Mouse (Mus musculus): Measurements from ENCODE around the gene Chchd6. TPM values are rescaled to one million over a fixed set of nuclear protein-coding genes. Genes with fewer than 3 reads are reported as not detected.

The Chchd6 gene
- polyA plus RNA-seq, 1 experiment = 167 TPM

DNA sequence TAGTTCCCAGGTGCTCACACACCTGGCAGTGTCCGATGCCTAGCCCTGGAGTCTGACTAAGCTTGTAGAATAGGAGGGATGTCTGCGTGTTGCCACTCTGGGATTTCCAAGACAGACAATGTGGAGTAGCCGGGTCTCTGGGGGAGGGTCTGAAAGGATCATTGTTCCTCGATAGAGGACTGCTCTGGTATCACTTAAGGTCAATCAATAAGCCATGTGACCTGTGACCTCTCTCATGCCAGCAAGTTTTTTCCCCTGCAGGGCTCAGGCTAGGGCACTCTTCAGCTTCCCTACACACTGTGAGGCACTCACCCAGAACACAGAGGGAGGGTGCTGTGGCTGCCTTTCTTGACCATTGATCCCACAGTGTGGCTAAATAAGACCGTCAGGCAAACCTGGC lies 213.6 kb downstream of the Chchd6 start:
- Histone ChIP-seq H3K4me3 (ENCODE audit: insufficient read depth, low read length) (no peak overlapping the region), H3K27ac (ENCODE audit: insufficient read depth, low read length) (no peak overlapping the region), H3K4me1 (ENCODE audit: control insufficient read depth, insufficient read depth, low read length) (no peaks in the 10 kb centered on the region)
- no peak for TF ChIP-seq POLR2A (IDR thresholded peaks at IDR 0.05; ENCODE audit: extremely low read depth, insufficient read depth, low read length)
- TF ChIP-seq CTCF (IDR thresholded peaks at IDR 0.05; ENCODE audit: extremely low read depth, insufficient read depth, low read length) = no peak

DNA sequence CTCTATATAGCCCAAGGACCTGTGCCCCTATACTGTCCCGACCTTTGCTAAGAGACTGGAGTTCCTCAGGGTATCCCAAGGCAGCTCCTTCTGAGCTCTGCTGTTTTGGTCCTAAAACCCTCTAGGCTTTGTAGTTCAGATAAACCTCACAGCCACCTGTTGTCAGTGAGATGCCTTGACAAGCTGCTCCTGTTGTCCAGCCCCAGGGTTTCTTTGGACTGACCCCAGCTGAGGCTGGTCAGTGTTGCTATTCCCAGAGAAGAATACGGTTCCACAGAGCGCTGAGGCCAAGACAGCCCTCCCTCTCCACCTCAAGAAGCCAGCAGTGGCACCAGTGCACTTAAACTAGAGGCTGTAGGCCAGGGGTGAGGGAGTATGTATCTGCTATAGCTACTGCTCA lies 214.3 kb downstream of the Chchd6 start:
- TF ChIP-seq CTCF (IDR thresholded peaks at IDR 0.05; ENCODE audit: extremely low read depth, insufficient read depth, low read length) = no peak
- H3K4me3 ChIP-seq (ENCODE audit: insufficient read depth, low read length) = no peak overlapping the region
- no peaks in the 10 kb centered on the region for H3K4me1 ChIP-seq (ENCODE audit: control insufficient read depth, insufficient read depth, low read length)

GRCm38 (mm10) chr6:89380751-89381150 lies 214.7 kb downstream of the Chchd6 start:
- Histone ChIP-seq H3K4me3 (ENCODE audit: insufficient read depth, low read length) (no peak overlapping the region), H3K4me1 (ENCODE audit: control insufficient read depth, insufficient read depth, low read length) (no peaks in the 10 kb centered on the region), H3K27ac (ENCODE audit: insufficient read depth, low read length) (no peak overlapping the region)
- TF ChIP-seq CTCF (IDR thresholded peaks at IDR 0.05; ENCODE audit: extremely low read depth, insufficient read depth, low read length) (no peak), POLR2A (IDR thresholded peaks at IDR 0.05; ENCODE audit: extremely low read depth, insufficient read depth, low read length) (no peak)

More for the DNA sequence above, 214.3 kb downstream of the Chchd6 start:
- no peak overlapping the region for H3K27ac ChIP-seq (ENCODE audit: insufficient read depth, low read length)

- no peak for TF ChIP-seq CTCF (IDR thresholded peaks at IDR 0.05; ENCODE audit: extremely low read depth, insufficient read depth, low read length)
- no peak overlapping the region for H3K27ac ChIP-seq (ENCODE audit: insufficient read depth, low read length)
- H3K4me1 ChIP-seq (ENCODE audit: control insufficient read depth, insufficient read depth, low read length) = no peaks in the 10 kb centered on the region
- no peak overlapping the region for H3K4me3 ChIP-seq (ENCODE audit: insufficient read depth, low read length)
These were observed 217.2 kb downstream of the Chchd6 start for GRCm38 (mm10) chr6:89378264-89378663.

DNA sequence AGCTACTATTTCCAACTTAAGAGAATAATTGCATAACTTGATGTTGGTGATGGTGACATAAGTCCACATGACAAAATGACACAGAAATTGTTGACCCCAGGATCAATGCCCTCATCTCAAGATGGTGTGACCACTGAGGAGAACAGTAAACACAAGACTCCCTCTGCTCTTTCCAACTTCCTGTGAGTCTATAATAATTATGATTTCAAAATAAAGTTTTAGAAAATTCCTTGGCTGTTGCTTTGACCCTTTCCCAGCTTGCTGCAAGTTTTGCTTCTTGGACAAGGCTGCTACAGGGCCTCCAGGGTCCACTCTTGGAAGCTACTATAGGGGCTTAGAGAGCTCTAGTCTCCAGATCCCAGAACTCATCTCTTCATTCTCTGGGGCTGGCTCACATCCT lies 226.6 kb downstream of the Chchd6 start:
- TF ChIP-seq CTCF (IDR thresholded peaks at IDR 0.05; ENCODE audit: extremely low read depth, insufficient read depth, low read length) (no peak), POLR2A (IDR thresholded peaks at IDR 0.05; ENCODE audit: extremely low read depth, insufficient read depth, low read length) (no peak)
- Histone ChIP-seq H3K4me1 (ENCODE audit: control insufficient read depth, insufficient read depth, low read length) (no peaks in the 10 kb centered on the region), H3K4me3 (ENCODE audit: insufficient read depth, low read length) (no peak overlapping the region), H3K27ac (ENCODE audit: insufficient read depth, low read length) (no peak overlapping the region)

DNA sequence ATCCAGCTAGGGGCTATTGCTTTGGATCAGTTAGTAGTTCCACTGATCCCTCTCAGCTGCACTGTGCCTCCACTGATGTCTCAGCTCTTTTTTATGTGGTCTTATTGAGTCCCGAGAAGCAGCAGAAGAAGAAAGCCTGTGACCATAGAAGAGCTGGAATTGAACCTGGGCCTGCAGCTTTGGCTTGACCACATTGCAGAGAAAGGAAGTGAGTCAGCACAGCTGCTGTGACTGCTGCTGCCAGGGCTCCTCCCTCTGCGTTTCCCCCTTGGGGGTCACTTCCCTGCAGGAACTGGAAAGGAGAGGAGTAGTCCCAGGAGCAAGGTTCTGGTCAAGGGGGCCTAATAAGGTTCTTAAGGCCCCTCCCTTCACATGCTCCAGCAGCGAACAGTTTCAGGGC lies 231.1 kb downstream of the Chchd6 start:
- TF ChIP-seq CTCF (IDR thresholded peaks at IDR 0.05; ENCODE audit: extremely low read depth, insufficient read depth, low read length) (no peak), POLR2A (IDR thresholded peaks at IDR 0.05; ENCODE audit: extremely low read depth, insufficient read depth, low read length) (no peak)
- Histone ChIP-seq H3K4me3 (ENCODE audit: insufficient read depth, low read length) (no peak overlapping the region), H3K27ac (ENCODE audit: insufficient read depth, low read length) (no peak overlapping the region), H3K4me1 (ENCODE audit: control insufficient read depth, insufficient read depth, low read length) (peaks cover 9% of the 10 kb centered on the region)

DNA sequence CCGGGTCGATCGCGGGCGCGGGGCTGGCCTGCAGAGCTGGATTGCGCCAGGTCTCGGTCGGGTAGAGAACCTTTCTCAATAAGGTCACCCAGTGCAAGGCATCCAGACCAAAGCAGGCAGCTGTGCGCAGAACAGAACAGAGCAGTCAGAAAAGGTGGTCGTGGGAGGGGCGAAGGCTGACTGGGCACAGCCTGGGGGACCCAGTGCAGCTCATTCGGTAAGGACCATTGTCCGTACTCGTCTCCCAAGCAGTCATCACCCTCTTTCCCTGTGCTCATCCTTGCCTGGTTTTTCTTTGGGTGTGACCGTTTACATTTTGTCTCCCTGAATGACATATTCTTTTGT lies 232.4 kb downstream of the Chchd6 start:
- no peak for TF ChIP-seq CTCF (IDR thresholded peaks at IDR 0.05; ENCODE audit: extremely low read depth, insufficient read depth, low read length)
- no peak for TF ChIP-seq POLR2A (IDR thresholded peaks at IDR 0.05; ENCODE audit: extremely low read depth, insufficient read depth, low read length)
- no peak overlapping the region for H3K27ac ChIP-seq (ENCODE audit: insufficient read depth, low read length)
- H3K4me1 ChIP-seq (ENCODE audit: control insufficient read depth, insufficient read depth, low read length) = peaks cover 9% of the 10 kb centered on the region
- H3K4me3 ChIP-seq (ENCODE audit: insufficient read depth, low read length) = peak overlapping the region; percentile 38

DNA sequence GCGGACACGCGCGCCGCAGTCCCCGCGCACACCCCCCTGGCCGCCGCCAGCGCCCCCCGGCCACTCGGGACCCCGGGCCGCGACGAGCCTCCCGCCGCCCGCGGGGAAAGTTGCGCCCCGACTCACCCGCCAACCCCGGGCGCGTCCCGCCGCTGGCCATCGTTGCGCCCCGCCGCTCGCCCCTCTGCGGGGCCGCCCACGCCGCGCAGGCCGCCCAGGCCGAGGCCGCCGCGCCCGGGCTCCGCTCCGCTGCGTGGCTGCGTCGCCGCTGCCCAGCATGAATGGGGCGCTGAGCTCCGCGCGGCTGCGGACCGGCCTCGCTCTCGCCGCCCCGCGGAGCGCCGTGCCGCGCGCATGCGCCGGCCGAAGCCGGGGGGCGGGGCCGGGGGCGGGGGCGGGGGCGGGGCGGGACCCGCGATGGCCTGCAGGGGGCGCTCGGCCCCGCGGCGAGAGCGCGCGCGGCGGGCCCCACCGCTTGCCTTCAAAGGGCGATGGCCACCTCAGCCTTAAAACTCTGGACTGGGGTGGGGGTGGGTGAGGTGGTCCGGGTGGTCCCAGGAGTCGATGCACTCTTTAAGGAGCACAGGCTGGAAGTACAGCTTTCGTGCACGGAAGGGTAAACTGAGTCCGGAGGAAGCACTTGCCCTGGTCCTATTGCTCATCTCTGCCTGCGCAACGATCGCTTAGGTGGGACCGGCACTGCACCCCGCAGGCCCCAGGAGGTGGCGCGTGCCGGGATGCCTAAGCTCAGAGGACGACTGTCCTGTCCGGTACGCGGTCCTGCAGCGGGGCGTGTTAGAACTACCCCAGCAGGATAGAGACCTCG lies 233.0 kb downstream of the Chchd6 start, which contains the start of gene Plxna1:
Gene Plxna1 (minus strand): TSS at position 340 of the 826 bp plus-strand sequence.
- H3K27ac ChIP-seq (ENCODE audit: insufficient read depth, low read length) = peak within 1 kb of the TSS; percentile 50; the same call in 1 of the 2 replicates
- H3K4me3 ChIP-seq (ENCODE audit: insufficient read depth, low read length) = peak within 1 kb of the TSS; percentile 38
- TF ChIP-seq CTCF (IDR thresholded peaks at IDR 0.05; ENCODE audit: extremely low read depth, insufficient read depth, low read length) (no peak), POLR2A (IDR thresholded peaks at IDR 0.05; ENCODE audit: extremely low read depth, insufficient read depth, low read length) (peak; percentile 69)
- H3K4me1 ChIP-seq (ENCODE audit: control insufficient read depth, insufficient read depth, low read length) = peaks cover 9% of the 10 kb centered on the region

DNA sequence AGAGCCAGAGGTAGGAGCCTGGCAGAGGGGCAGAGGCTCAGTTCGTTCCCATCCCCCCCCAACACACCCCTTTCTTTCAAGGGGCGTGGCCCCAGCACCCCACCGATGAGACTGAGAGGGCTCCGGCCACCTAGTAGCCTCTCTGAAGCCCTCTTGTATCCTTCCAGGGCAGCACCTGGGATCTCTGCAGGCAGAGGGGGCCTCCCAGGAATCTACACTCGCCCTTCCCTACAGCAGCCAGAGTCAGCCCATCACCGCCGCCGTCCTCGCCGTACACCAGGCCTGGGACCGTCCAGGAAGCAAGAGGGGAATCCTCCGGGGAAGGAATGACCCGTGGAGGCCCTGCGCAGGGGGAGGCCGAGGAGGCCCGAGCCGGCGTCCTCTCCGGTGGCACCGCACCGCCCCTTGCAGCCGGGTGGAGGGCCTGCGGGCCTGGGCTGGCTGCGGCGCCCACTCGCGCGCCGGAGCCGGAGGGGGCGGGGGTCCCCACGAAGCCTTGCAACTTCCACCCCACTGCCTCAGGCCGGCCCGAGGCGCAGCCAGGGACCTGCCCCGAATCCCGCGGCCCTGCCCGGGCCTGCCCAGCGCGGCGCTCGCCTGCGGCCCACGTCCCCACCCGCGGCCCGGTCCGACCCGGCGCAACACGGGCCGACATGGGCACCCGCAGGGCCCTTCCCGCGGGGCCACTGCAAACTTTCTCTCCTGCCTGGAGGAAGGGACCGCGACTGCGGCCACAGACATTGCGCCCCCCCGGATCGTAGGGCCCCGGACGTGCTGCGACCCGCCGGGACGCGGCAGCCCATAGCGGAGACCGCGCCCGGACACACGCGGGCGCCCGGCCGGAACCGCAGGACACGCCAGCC lies 233.8 kb downstream of the Chchd6 start:
- peaks cover 9% of the 10 kb centered on the region for H3K4me1 ChIP-seq (ENCODE audit: control insufficient read depth, insufficient read depth, low read length)
- peak overlapping the region; percentile 38 for H3K4me3 ChIP-seq (ENCODE audit: insufficient read depth, low read length)
- TF ChIP-seq POLR2A (IDR thresholded peaks at IDR 0.05; ENCODE audit: extremely low read depth, insufficient read depth, low read length) = no peak
- TF ChIP-seq CTCF (IDR thresholded peaks at IDR 0.05; ENCODE audit: extremely low read depth, insufficient read depth, low read length) = no peak
- peak overlapping the region; percentile 50; the same call in 1 of the 2 replicates for H3K27ac ChIP-seq (ENCODE audit: insufficient read depth, low read length)
